Mouse (Mus musculus): Measurements from ENCODE around the gene Alkbh7. TPM values are rescaled to one million over a fixed set of nuclear protein-coding genes. Genes with fewer than 3 reads are reported as not detected.
A peak's percentile ranks its signal among the peaks of the same experiment; 100 is the strongest.

Alkbh7 gene
- total and polyA plus RNA-seq, 3 experiments: 21.2 to 51.8 (median 35.4) TPM

- Histone ChIP-seq H3K36me3 (replicated peaks in 1 of 2; ENCODE audit: control insufficient read depth in 1 of 2, insufficient read depth in 1 of 2, low read length in 1 of 2) (peaks cover 44 to 55% of the 10 kb centered on the region in 2 experiments), H3K27me3 (replicated peaks) (no peaks in the 10 kb centered on the region), H3K4me2 (ENCODE audit: insufficient read depth, low read depth, poor library complexity, severe bottlenecking) (no peak overlapping the region), H3K4me3 (replicated peaks in 1 of 3; ENCODE audit: low read depth in 2 of 3, low read length in 2 of 3, poor library complexity in 1 of 3) (no peak overlapping the region), H3K79me2 (replicated peaks; ENCODE audit: control insufficient read depth, extremely low read depth, insufficient read depth, poor library complexity, severe bottlenecking) (no peaks in the 10 kb centered on the region), H3K4me1 (ENCODE audit: control insufficient read depth in 1 of 2, insufficient read depth in 2 of 2) (peaks cover 0 to 10% of the 10 kb centered on the region in 2 experiments; a peak in 2 of 4 replicates), H3K9ac (ENCODE audit: insufficient read depth, low read depth) (no peak overlapping the region), H3K9me3 (replicated peaks; ENCODE audit: low read length) (no peaks in the 10 kb centered on the region), H3K27ac (ENCODE audit: insufficient read depth, low read depth) (no peak overlapping the region)
- no peak for DNase-seq (ENCODE audit: extremely low read depth)
- dilution Hi-C loops (cut with MboI; ENCODE audit: extremely low pct_ligation_motif_present, extremely low pct_unique_long_range_greater_than_20kb, low sequenced_read_pairs): no loop called here
- TF ChIP-seq USF2 (conservative IDR thresholded peaks at IDR 0.05; ENCODE audit: low read depth, low read length) (no peak), HCFC1 (IDR thresholded peaks at IDR 0.05; ENCODE audit: low read depth, low read length) (no peak), USF1 (IDR thresholded peaks at IDR 0.05; ENCODE audit: low read depth, low read length) (no peak), POLR2AphosphoS2 (IDR thresholded peaks at IDR 0.05; ENCODE audit: low read depth, low read length) (peak; percentile 68; the same call in 1 of the 2 replicates), SMC3 (IDR thresholded peaks at IDR 0.05; ENCODE audit: low read depth, low read length) (no peak), MAZ (IDR thresholded peaks at IDR 0.05; ENCODE audit: low read depth, low read length) (no peak), POLR2A (IDR thresholded peaks at IDR 0.05; ENCODE audit: low read depth, low read length) (peak; percentile 6; the same call in 1 of the 2 replicates)
- in situ Hi-C loops (cut with MboI; ENCODE audit: low pct_ligation_motif_present, low pct_unique_long_range_greater_than_20kb, low sequenced_read_pairs): no loop called here
Measured at GRCm38 (mm10) chr17:57019693-57020092, 22.6 kb downstream of the Alkbh7 start.

- Histone ChIP-seq H3K9ac (ENCODE audit: insufficient read depth, low read depth) (no peak overlapping the region), H3K36me3 (replicated peaks in 1 of 2; ENCODE audit: control insufficient read depth in 1 of 2, insufficient read depth in 1 of 2, low read length in 1 of 2) (peaks cover 57 to 68% of the 10 kb centered on the region in 2 experiments), H3K79me2 (replicated peaks; ENCODE audit: control insufficient read depth, extremely low read depth, insufficient read depth, poor library complexity, severe bottlenecking) (no peaks in the 10 kb centered on the region), H3K27me3 (replicated peaks) (no peaks in the 10 kb centered on the region), H3K4me2 (ENCODE audit: insufficient read depth, low read depth, poor library complexity, severe bottlenecking) (no peak overlapping the region), H3K27ac (ENCODE audit: insufficient read depth, low read depth) (no peak overlapping the region), H3K4me1 (ENCODE audit: control insufficient read depth in 1 of 2, insufficient read depth in 2 of 2) (peaks cover 0 to 10% of the 10 kb centered on the region in 2 experiments; a peak in 2 of 4 replicates), H3K4me3 (replicated peaks in 1 of 3; ENCODE audit: low read depth in 2 of 3, low read length in 2 of 3, poor library complexity in 1 of 3) (no peak overlapping the region), H3K9me3 (replicated peaks; ENCODE audit: low read length) (no peaks in the 10 kb centered on the region)
- in situ Hi-C loops (cut with MboI; ENCODE audit: low pct_ligation_motif_present, low pct_unique_long_range_greater_than_20kb, low sequenced_read_pairs): no loop called here
- DNase-seq (ENCODE audit: extremely low read depth): no peak
- TF ChIP-seq POLR2A (IDR thresholded peaks at IDR 0.05; ENCODE audit: low read depth, low read length) (no peak), MAFK (IDR thresholded peaks at IDR 0.05; ENCODE audit: insufficient replicate concordance, low read length) (no peak), TBP (conservative IDR thresholded peaks at IDR 0.05; ENCODE audit: low read depth, low read length) (no peak), SIN3A (IDR thresholded peaks at IDR 0.05; ENCODE audit: low read length) (no peak), POLR2AphosphoS2 (IDR thresholded peaks at IDR 0.05; ENCODE audit: low read depth, low read length) (no peak)
- dilution Hi-C loops (cut with MboI; ENCODE audit: extremely low pct_ligation_motif_present, extremely low pct_unique_long_range_greater_than_20kb, low sequenced_read_pairs): no loop called here
Measured at GRCm38 (mm10) chr17:57020960-57021359, 23.8 kb downstream of the Alkbh7 start.

GRCm38 (mm10) chr17:57027471-57027870 is 30.3 kb downstream of the Alkbh7 start:
- TF ChIP-seq POLR2A (IDR thresholded peaks at IDR 0.05; ENCODE audit: low read depth, low read length) (no peak), CTCF (conservative IDR thresholded peaks at IDR 0.05 in 1 of 2, IDR thresholded peaks at IDR 0.05 in 1 of 2; ENCODE audit: low read depth in 2 of 2, low read length in 2 of 2) (no peak), HCFC1 (IDR thresholded peaks at IDR 0.05; ENCODE audit: low read depth, low read length) (no peak), E2F4 (IDR thresholded peaks at IDR 0.05; ENCODE audit: insufficient replicate concordance, low read depth, low read length) (no peak), ZC3H11A (IDR thresholded peaks at IDR 0.05; ENCODE audit: low read depth, low read length) (no peak), JUND (conservative IDR thresholded peaks at IDR 0.05; ENCODE audit: low read depth, low read length) (no peak), ZNF384 (IDR thresholded peaks at IDR 0.05; ENCODE audit: low read depth, low read length) (no peak), ZKSCAN1 (IDR thresholded peaks at IDR 0.05; ENCODE audit: borderline replicate concordance, low read depth, low read length) (no peak), MYC (IDR thresholded peaks at IDR 0.05; ENCODE audit: low read depth, low read length) (no peak), ETS1 (conservative IDR thresholded peaks at IDR 0.05; ENCODE audit: low read depth, low read length) (no peak), CHD2 (IDR thresholded peaks at IDR 0.05; ENCODE audit: low read length) (no peak), PAX5 (IDR thresholded peaks at IDR 0.05; ENCODE audit: low read length) (no peak), RCOR1 (conservative IDR thresholded peaks at IDR 0.05; ENCODE audit: low read depth, low read length) (no peak), IRF4 (IDR thresholded peaks at IDR 0.05; ENCODE audit: low read depth, low read length) (no peak), SIN3A (IDR thresholded peaks at IDR 0.05; ENCODE audit: low read length) (no peak), ZMIZ1 (IDR thresholded peaks at IDR 0.05; ENCODE audit: low read depth, low read length) (no peak), USF2 (conservative IDR thresholded peaks at IDR 0.05; ENCODE audit: low read depth, low read length) (no peak), KAT2A (IDR thresholded peaks at IDR 0.05; ENCODE audit: insufficient replicate concordance, low read length) (no peak)
- dilution Hi-C loops (cut with MboI; ENCODE audit: extremely low pct_ligation_motif_present, extremely low pct_unique_long_range_greater_than_20kb, low sequenced_read_pairs): no loop called here
- Histone ChIP-seq H3K9ac (ENCODE audit: insufficient read depth, low read depth) (no peak overlapping the region), H3K4me2 (ENCODE audit: insufficient read depth, low read depth, poor library complexity, severe bottlenecking) (no peak overlapping the region), H3K9me3 (replicated peaks; ENCODE audit: low read length) (no peaks in the 10 kb centered on the region), H3K27ac (ENCODE audit: insufficient read depth, low read depth) (no peak overlapping the region), H3K27me3 (replicated peaks) (no peaks in the 10 kb centered on the region), H3K36me3 (replicated peaks in 1 of 2; ENCODE audit: control insufficient read depth in 1 of 2, insufficient read depth in 1 of 2, low read length in 1 of 2) (peaks cover 62 to 68% of the 10 kb centered on the region in 2 experiments), H3K4me1 (ENCODE audit: control insufficient read depth in 1 of 2, insufficient read depth in 2 of 2) (peaks cover 5 to 25% of the 10 kb centered on the region in 2 experiments; a peak in 2 of 4 replicates), H3K79me2 (replicated peaks; ENCODE audit: control insufficient read depth, extremely low read depth, insufficient read depth, poor library complexity, severe bottlenecking) (peaks cover 47% of the 10 kb centered on the region), H3K4me3 (replicated peaks in 1 of 3; ENCODE audit: low read depth in 2 of 3, low read length in 2 of 3, poor library complexity in 1 of 3) (no peak overlapping the region)
- DNase-seq (ENCODE audit: extremely low read depth): no peak
- in situ Hi-C loops (cut with MboI; ENCODE audit: low pct_ligation_motif_present, low pct_unique_long_range_greater_than_20kb, low sequenced_read_pairs): no loop called here
